ENCODE assay signal across 38 mouse cellular contexts in the genomic region with DNA sequence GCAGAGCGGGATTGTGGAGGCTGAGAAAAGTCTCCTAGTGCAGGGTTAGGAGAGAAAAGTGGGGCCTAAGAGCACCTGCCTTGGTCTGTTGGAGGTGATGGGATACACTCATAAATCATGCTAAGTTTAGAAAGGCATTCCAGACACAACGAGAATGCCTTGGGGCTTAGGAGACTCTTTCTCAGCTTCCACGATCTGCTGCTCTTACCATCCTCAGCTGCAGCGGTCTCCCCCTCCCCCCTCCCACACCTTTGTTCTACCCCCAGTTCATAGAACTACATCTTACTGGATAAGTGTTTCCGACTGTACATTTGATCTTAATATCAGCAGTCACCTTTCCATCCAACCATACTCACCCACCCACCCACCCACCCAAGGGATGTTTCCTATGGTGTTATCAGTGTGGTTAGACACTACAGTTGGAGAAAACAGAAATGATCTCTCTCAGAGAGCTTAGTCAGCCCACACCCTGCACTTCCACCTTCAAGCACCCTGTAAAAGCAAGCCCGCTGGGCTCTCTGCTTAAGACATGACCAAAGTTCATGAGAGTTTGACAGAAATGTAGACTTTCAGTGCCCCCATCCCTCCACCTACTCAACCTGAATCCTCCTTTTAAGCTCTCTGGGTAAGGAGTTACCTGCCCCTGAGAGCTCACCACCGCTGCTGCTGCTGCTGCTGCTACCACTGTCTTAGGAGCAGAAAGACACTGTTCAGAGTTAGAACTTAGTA. TPM values are rescaled to one million over a fixed set of nuclear protein-coding genes. Genes with fewer than 3 reads are reported as not detected.
DNase-seq lines count a peak whose midpoint lies in the region; ATAC-seq and TF ChIP-seq lines count a peak whose summit lies in the region.
"Had no signal": no experiment of that assay in that cellular context is flagged by ENCODE, and none has a peak within 500 bp of the region (broad histone marks: within the 10 kb centered on the region; RNA-seq: fewer than 3 reads in every experiment).

No protein-coding gene starts in this region.

- WGBS in thymus, adult 2 months = 27% methylated on average over 7 of the region's 7 CpGs

- TF ChIP-seq CTCF in thymus, adult 2 months (IDR thresholded peaks at IDR 0.05; ENCODE audit: borderline replicate concordance, control insufficient read depth, extremely low read depth, insufficient read depth, low read length, poor library complexity) = no peak

- H3K4me1 ChIP-seq in thymus, adult 2 months (replicated peaks; ENCODE audit: control insufficient read depth, insufficient read depth, low read length) = peaks cover 83% of the 10 kb centered on the region
- H3K4me1 ChIP-seq: embryonic facial prominence, embryonic 15.5 days; heart, embryonic 13.5 days; neural tube, embryonic 12.5 days had no signal

- H3K4me3 ChIP-seq in thymus, adult 2 months (ENCODE audit: control insufficient read depth, insufficient read depth, low read length) = no peak overlapping the region
- H3K4me3 ChIP-seq: embryonic facial prominence, embryonic 10.5 days; embryonic facial prominence, embryonic 15.5 days; heart, embryonic 13.5 days; liver, embryonic 13.5 days; neural tube, embryonic 12.5 days had no signal

- peak; percentile 46; the same call in 1 of the 2 replicates for ATAC-seq in megakaryocyte progenitor cell, adult 5-6 weeks (replicated peaks; ENCODE audit: poor library complexity)
- ATAC-seq in erythroblast, adult 5-6 weeks (replicated peaks; ENCODE audit: low FRiP score, poor library complexity, severe bottlenecking) = no peak
- ATAC-seq: forebrain, embryonic 14.5 days; hindbrain, embryonic 16.5 days; intestine, embryonic 16.5 days; lung, postnatal 0 days; midbrain, embryonic 16.5 days had no signal

- no peaks in the 10 kb centered on the region for H3K27me3 ChIP-seq in thymus, adult 2 months (ENCODE audit: control insufficient read depth, insufficient read depth, low read length)
- H3K27me3 ChIP-seq: embryonic facial prominence, embryonic 15.5 days; liver, embryonic 13.5 days; neural tube, embryonic 12.5 days had no signal

- no peaks in the 10 kb centered on the region for H3K36me3 ChIP-seq in thymus, adult 2 months (ENCODE audit: control insufficient read depth, insufficient read depth, low read length)
- H3K36me3 ChIP-seq: embryonic facial prominence, embryonic 10.5 days; embryonic facial prominence, embryonic 15.5 days; heart, embryonic 13.5 days; liver, embryonic 13.5 days; neural tube, embryonic 12.5 days had no signal

- DNase-seq in thymus, adult 2 months = no peak
- no peak for DNase-seq in thymus, adult 18-20 months
- peak; percentile 30 for DNase-seq in T-cell, adult 2 months (ENCODE audit: low spot score)
- no peak for DNase-seq in gastrocnemius, postnatal 25 days
- DNase-seq in embryo, embryonic 10.5 days (ENCODE audit: low spot score) = no peak
- DNase-seq: adrenal gland, postnatal 25 days; cerebellum, adult 11-12 months; cerebellum, adult 9-11 months; gastrocnemius, postnatal 36 days; heart, postnatal 10 days; kidney, adult 8-10 months; kidney, postnatal 4 days; left cerebral cortex, postnatal 4 days; liver, embryonic 13.5 days; lung, adult 18-20 months; right cerebral cortex, adult 18-20 months; spleen, adult 18-20 months had no signal

- TF ChIP-seq POLR2A in thymus, adult 2 months (IDR thresholded peaks at IDR 0.05; ENCODE audit: control insufficient read depth, extremely low read depth, insufficient read depth, low read length, poor library complexity) = no peak

- peak overlapping the region; percentile 39 for H3K27ac ChIP-seq in thymus, adult 2 months (ENCODE audit: control insufficient read depth, insufficient read depth, low read length)
- H3K27ac ChIP-seq: embryonic facial prominence, embryonic 10.5 days; embryonic facial prominence, embryonic 15.5 days; heart, embryonic 13.5 days; kidney, postnatal 0 days; liver, embryonic 13.5 days; macrophage; neural tube, embryonic 12.5 days had no signal

RNA-seq across cellular contexts. Expression of a gene that starts 3.3 kb away (rescaled TPM):
- 7.4 and 16.1 TPM in 2 replicates for polyA plus RNA-seq in thymus, adult 2 months (2012; rRNA removed)
- total RNA-seq in megakaryocyte progenitor cell, adult 5-6 weeks (2015) = 0.05 TPM in 1 of 2 replicates, not detected in the other
- total RNA-seq in megakaryocyte progenitor cell, adult 5-6 weeks (2017) = 0.41 TPM in 1 of 2 replicates, not detected in the other
- not detected in 2 replicates for total RNA-seq in erythroblast, adult 5-6 weeks (2015; ENCODE audit: low replicate concordance)
- total RNA-seq in erythroblast, adult 5-6 weeks (2017; ENCODE audit: low replicate concordance) = not detected in 2 replicates
- total RNA-seq in gastrocnemius, postnatal 25 days (2021) = not detected
- total RNA-seq: adrenal gland, adult 18-20 months; adrenal gland, postnatal 25 days; gastrocnemius, adult 18-20 months; gastrocnemius, postnatal 36 days; heart, adult 8-10 months; heart, postnatal 10 days; layer of hippocampus, adult 8-10 months; layer of hippocampus, postnatal 25 days; left cerebral cortex, postnatal 4 days had no signal
- polyA plus RNA-seq: forebrain, embryonic 14.5 days; hindbrain, embryonic 11.5 days; hindbrain, embryonic 16.5 days; midbrain, embryonic 16.5 days had no signal

RNA-seq across cellular contexts. Expression of a gene that starts 25.4 kb away (rescaled TPM):
- polyA plus RNA-seq in thymus, adult 2 months (2012; rRNA removed) = 1.7 and 4.5 TPM in 2 replicates
- total RNA-seq in megakaryocyte progenitor cell, adult 5-6 weeks (2015) = not detected in 2 replicates
- not detected in 2 replicates for total RNA-seq in megakaryocyte progenitor cell, adult 5-6 weeks (2017)
- not detected in 2 replicates for total RNA-seq in erythroblast, adult 5-6 weeks (2015; ENCODE audit: low replicate concordance)
- total RNA-seq in erythroblast, adult 5-6 weeks (2017; ENCODE audit: low replicate concordance) = not detected in 2 replicates
- 1 to 10 TPM; 1.7 to 1.9 TPM for total RNA-seq in gastrocnemius, postnatal 25 days (2021)
- total RNA-seq: adrenal gland, postnatal 25 days; heart, adult 8-10 months; heart, postnatal 10 days; left cerebral cortex, postnatal 4 days had no signal
- polyA plus RNA-seq: embryonic facial prominence, embryonic 10.5 days; forebrain, embryonic 14.5 days; heart, embryonic 13.5 days; hindbrain, embryonic 11.5 days; hindbrain, embryonic 16.5 days; limb, embryonic 14.5 days; neural tube, embryonic 12.5 days; stomach, embryonic 16.5 days had no signal
